Mouse (Mus musculus) lung, postnatal 0 days (tissue): ENCODE data around the gene Rpl36a.

Source experiments
- CTCF ChIP-seq: IDR thresholded peaks from 2 replicates; pipeline ENCODE4 v1.5.1; 2016; ENCODE audit warnings: antibody characterized with exemption, mild to moderate bottlenecking
- EP300 ChIP-seq: IDR thresholded peaks from 2 replicates; pipeline ENCODE4 v1.6.1; 2016; ENCODE audit warnings: antibody characterized with exemption, mild to moderate bottlenecking, control low read depth

DNA sequence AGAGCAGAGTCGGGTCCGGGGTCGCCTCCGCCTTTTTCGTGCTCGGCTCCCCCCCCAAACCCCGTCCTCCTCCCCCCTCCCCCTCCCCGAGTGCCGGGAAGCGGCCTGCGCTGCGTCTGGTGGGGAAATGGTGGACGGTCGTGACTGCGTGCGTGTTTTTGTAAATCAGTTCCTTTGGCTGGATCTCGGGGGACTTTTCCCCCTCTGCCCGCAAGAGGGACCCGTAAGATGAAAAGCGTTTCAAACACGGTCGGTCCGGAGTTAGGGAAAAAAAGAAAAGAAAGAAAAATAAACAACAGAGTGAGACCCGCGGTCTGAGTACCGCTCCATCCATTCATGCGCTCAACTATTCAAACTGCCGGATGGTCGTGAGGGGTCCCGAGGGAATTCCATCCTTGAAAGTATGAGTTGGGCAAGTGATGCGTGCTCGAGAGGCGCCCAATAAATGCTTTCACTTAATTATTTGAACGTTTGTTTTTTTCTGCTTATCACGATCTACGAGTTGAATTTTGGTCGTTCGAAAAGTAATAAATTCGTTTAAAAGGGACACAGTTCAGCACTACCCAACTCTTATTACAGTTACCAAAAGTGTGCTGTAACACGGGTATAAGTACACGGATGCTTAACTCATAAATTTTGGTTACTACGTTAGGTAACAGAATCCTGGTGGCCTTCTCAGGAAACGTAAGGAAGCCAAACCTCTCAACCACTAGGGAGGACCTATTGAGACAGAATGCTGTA, 16.1 kb downstream of the Rpl36a start:
- TF ChIP-seq CTCF (peak; percentile 19), EP300 (no peak)
